Mouse (Mus musculus): ENCODE data around the gene Clec4d. TPM values are rescaled to one million over a fixed set of nuclear protein-coding genes. Genes with fewer than 3 reads are reported as not detected.
"Not testable (repeated sequence)": the region's sequence is repeated elsewhere in the genome, so short reads cannot be mapped to it uniquely, and the experiment has no call there.

Clec4d gene
- polyA plus RNA-seq, 1 experiment = not detected

- Histone ChIP-seq H3K4me3 (no peak overlapping the region), H3ac (ENCODE audit: control insufficient read depth, insufficient read length) (no peak overlapping the region), H3K4me2 (ENCODE audit: low read depth) (no peak overlapping the region), H3K79me2 (ENCODE audit: control insufficient read depth, insufficient read depth) (no peaks in the 10 kb centered on the region), H3K36me3 (ENCODE audit: control insufficient read depth, insufficient read depth) (no peaks in the 10 kb centered on the region), H3K27me3 (ENCODE audit: control insufficient read depth, insufficient read depth, insufficient read length) (no peaks in the 10 kb centered on the region)
- TF ChIP-seq SRF (IDR thresholded peaks at IDR 0.05; ENCODE audit: control insufficient read depth, insufficient read length, low read depth) (no peak), REST (IDR thresholded peaks at IDR 0.05; ENCODE audit: insufficient read depth, insufficient read length) (no peak), USF1 (IDR thresholded peaks at IDR 0.05; ENCODE audit: low read depth) (no peak), TCF3 (IDR thresholded peaks at IDR 0.05; ENCODE audit: insufficient read length, low read depth) (no peak), POLR2AphosphoS2 (IDR thresholded peaks at IDR 0.05; ENCODE audit: insufficient read length, low read depth) (no peak), MYOD1 (IDR thresholded peaks at IDR 0.05; ENCODE audit: control insufficient read depth in 1 of 3, insufficient read length in 2 of 3, low read depth in 2 of 3) (no peak), CEBPB (IDR thresholded peaks at IDR 0.05; ENCODE audit: insufficient read depth, poor library complexity, severe bottlenecking) (no peak), MYOG (IDR thresholded peaks at IDR 0.05; ENCODE audit: control insufficient read depth in 1 of 3, insufficient read depth in 1 of 3, insufficient read length in 2 of 3, low read depth in 2 of 3) (no peak), MAX (IDR thresholded peaks at IDR 0.05; ENCODE audit: low read depth) (no peak), TCF12 (IDR thresholded peaks at IDR 0.05; ENCODE audit: insufficient read depth, poor library complexity, severe bottlenecking) (no peak), POLR2A (IDR thresholded peaks at IDR 0.05; ENCODE audit: insufficient read length, low read depth) (no peak), E2F4 (IDR thresholded peaks at IDR 0.05; ENCODE audit: insufficient read depth) (no peak)
Measured at GRCm38 (mm10) chr6:123279443-123279842, 17.5 kb downstream of the Clec4d start.

GRCm38 (mm10) chr6:123286311-123286710, 24.4 kb downstream of the Clec4d start:
- no peak overlapping the region for H3K4me2 ChIP-seq (ENCODE audit: low read depth)
- H3K79me2 ChIP-seq (ENCODE audit: control insufficient read depth, insufficient read depth) = no peaks in the 10 kb centered on the region
- H3K27me3 ChIP-seq (ENCODE audit: control insufficient read depth, insufficient read depth, insufficient read length) = no peaks in the 10 kb centered on the region
- TF ChIP-seq E2F4 (IDR thresholded peaks at IDR 0.05; ENCODE audit: insufficient read depth) (no peak), SRF (IDR thresholded peaks at IDR 0.05; ENCODE audit: control insufficient read depth, insufficient read length, low read depth) (no peak), MAX (IDR thresholded peaks at IDR 0.05; ENCODE audit: low read depth) (no peak), USF1 (IDR thresholded peaks at IDR 0.05; ENCODE audit: low read depth) (no peak), POLR2AphosphoS2 (IDR thresholded peaks at IDR 0.05; ENCODE audit: insufficient read length, low read depth) (no peak), REST (IDR thresholded peaks at IDR 0.05; ENCODE audit: insufficient read depth, insufficient read length) (no peak), POLR2A (IDR thresholded peaks at IDR 0.05; ENCODE audit: insufficient read length, low read depth) (no peak), MYOD1 (IDR thresholded peaks at IDR 0.05; ENCODE audit: control insufficient read depth in 1 of 3, insufficient read length in 2 of 3, low read depth in 2 of 3) (no peak), TCF12 (IDR thresholded peaks at IDR 0.05; ENCODE audit: insufficient read depth, poor library complexity, severe bottlenecking) (no peak), CEBPB (IDR thresholded peaks at IDR 0.05; ENCODE audit: insufficient read depth, poor library complexity, severe bottlenecking) (no peak)
- H3K36me3 ChIP-seq (ENCODE audit: control insufficient read depth, insufficient read depth) = no peaks in the 10 kb centered on the region
- no peak overlapping the region for H3ac ChIP-seq (ENCODE audit: control insufficient read depth, insufficient read length)
- H3K4me3 ChIP-seq = no peak overlapping the region

GRCm38 (mm10) chr6:123288931-123289330, 27.0 kb downstream of the Clec4d start:
- H3K79me2 ChIP-seq (ENCODE audit: control insufficient read depth, insufficient read depth) = no peaks in the 10 kb centered on the region
- no peaks in the 10 kb centered on the region for H3K27me3 ChIP-seq (ENCODE audit: control insufficient read depth, insufficient read depth, insufficient read length)
- H3K4me2 ChIP-seq (ENCODE audit: low read depth) = no peak overlapping the region
- H3ac ChIP-seq (ENCODE audit: control insufficient read depth, insufficient read length) = no peak overlapping the region
- no peak for TF ChIP-seq CEBPB (IDR thresholded peaks at IDR 0.05; ENCODE audit: insufficient read depth, poor library complexity, severe bottlenecking)
- no peaks in the 10 kb centered on the region for H3K36me3 ChIP-seq (ENCODE audit: control insufficient read depth, insufficient read depth)
- no peak overlapping the region for H3K4me3 ChIP-seq

- Histone ChIP-seq H3K36me3 (ENCODE audit: control insufficient read depth, insufficient read depth) (no peaks in the 10 kb centered on the region), H3K4me3 (no peak within 1 kb of the TSS), H3K27me3 (ENCODE audit: control insufficient read depth, insufficient read depth, insufficient read length) (no peaks in the 10 kb centered on the region), H3ac (ENCODE audit: control insufficient read depth, insufficient read length) (no peak within 1 kb of the TSS), H3K79me2 (ENCODE audit: control insufficient read depth, insufficient read depth) (no peaks in the 10 kb centered on the region), H3K4me2 (ENCODE audit: low read depth) (no peak within 1 kb of the TSS)
- no peak for TF ChIP-seq MYOD1 (IDR thresholded peaks at IDR 0.05; ENCODE audit: control insufficient read depth in 1 of 3, insufficient read length in 2 of 3, low read depth in 2 of 3)
- no peak for TF ChIP-seq E2F4 (IDR thresholded peaks at IDR 0.05; ENCODE audit: insufficient read depth)
- no peak for TF ChIP-seq REST (IDR thresholded peaks at IDR 0.05; ENCODE audit: insufficient read depth, insufficient read length)
- TF ChIP-seq MYOG (IDR thresholded peaks at IDR 0.05; ENCODE audit: control insufficient read depth in 1 of 3, insufficient read depth in 1 of 3, insufficient read length in 2 of 3, low read depth in 2 of 3) = no peak
- no peak for TF ChIP-seq POLR2AphosphoS2 (IDR thresholded peaks at IDR 0.05; ENCODE audit: insufficient read length, low read depth)
- TF ChIP-seq POLR2A (IDR thresholded peaks at IDR 0.05; ENCODE audit: insufficient read length, low read depth) = no peak
- no peak for TF ChIP-seq TCF12 (IDR thresholded peaks at IDR 0.05; ENCODE audit: insufficient read depth, poor library complexity, severe bottlenecking)
- TF ChIP-seq MAX (IDR thresholded peaks at IDR 0.05; ENCODE audit: low read depth) = no peak
- no peak for TF ChIP-seq USF1 (IDR thresholded peaks at IDR 0.05; ENCODE audit: low read depth)
- no peak for TF ChIP-seq SRF (IDR thresholded peaks at IDR 0.05; ENCODE audit: control insufficient read depth, insufficient read length, low read depth)
Measured at GRCm38 (mm10) chr6:123289753-123290152, 27.8 kb downstream of the Clec4d start, which contains the start of gene Clec4e. TSS of gene Clec4e (minus strand) at chr6:123289870.

- H3K36me3 ChIP-seq (ENCODE audit: control insufficient read depth, insufficient read depth) = no peaks in the 10 kb centered on the region
- no peak overlapping the region for H3K4me3 ChIP-seq
- H3ac ChIP-seq (ENCODE audit: control insufficient read depth, insufficient read length) = no peak overlapping the region
- no peaks in the 10 kb centered on the region for H3K27me3 ChIP-seq (ENCODE audit: control insufficient read depth, insufficient read depth, insufficient read length)
- TF ChIP-seq MYOD1 (IDR thresholded peaks at IDR 0.05; ENCODE audit: control insufficient read depth in 1 of 3, insufficient read length in 2 of 3, low read depth in 2 of 3) (no peak), REST (IDR thresholded peaks at IDR 0.05; ENCODE audit: insufficient read depth, insufficient read length) (no peak), MYOG (IDR thresholded peaks at IDR 0.05; ENCODE audit: control insufficient read depth in 1 of 3, insufficient read depth in 1 of 3, insufficient read length in 2 of 3, low read depth in 2 of 3) (no peak), TCF3 (IDR thresholded peaks at IDR 0.05; ENCODE audit: insufficient read length, low read depth) (no peak), USF1 (IDR thresholded peaks at IDR 0.05; ENCODE audit: low read depth) (no peak), CEBPB (IDR thresholded peaks at IDR 0.05; ENCODE audit: insufficient read depth, poor library complexity, severe bottlenecking) (no peak), POLR2AphosphoS2 (IDR thresholded peaks at IDR 0.05; ENCODE audit: insufficient read length, low read depth) (no peak), TCF12 (IDR thresholded peaks at IDR 0.05; ENCODE audit: insufficient read depth, poor library complexity, severe bottlenecking) (no peak), E2F4 (IDR thresholded peaks at IDR 0.05; ENCODE audit: insufficient read depth) (no peak), POLR2A (IDR thresholded peaks at IDR 0.05; ENCODE audit: insufficient read length, low read depth) (no peak), MAX (IDR thresholded peaks at IDR 0.05; ENCODE audit: low read depth) (no peak)
- H3K4me2 ChIP-seq (ENCODE audit: low read depth) = no peak overlapping the region
- no peaks in the 10 kb centered on the region for H3K79me2 ChIP-seq (ENCODE audit: control insufficient read depth, insufficient read depth)
Measured at GRCm38 (mm10) chr6:123292751-123293400, 31.0 kb downstream of the Clec4d start.

- H3K27me3 ChIP-seq (ENCODE audit: control insufficient read depth, insufficient read depth, insufficient read length); H3K79me2 ChIP-seq (ENCODE audit: control insufficient read depth, insufficient read depth); H3K4me2 ChIP-seq (ENCODE audit: low read depth); H3K36me3 ChIP-seq (ENCODE audit: control insufficient read depth, insufficient read depth); H3ac ChIP-seq (ENCODE audit: control insufficient read depth, insufficient read length); H3K4me3 ChIP-seq: not testable (repeated sequence)
Measured at GRCm38 (mm10) chr6:123293509-123293908, 31.6 kb downstream of the Clec4d start.
